Mouse (Mus musculus): ENCODE measurements around the gene Pigf.

The Pigf gene

GRCm38 (mm10) chr17:87036141-87037073, 11.2 kb upstream of the Pigf start:
- DNase-seq (ENCODE audit: low read depth) = peak; percentile 40

DNA sequence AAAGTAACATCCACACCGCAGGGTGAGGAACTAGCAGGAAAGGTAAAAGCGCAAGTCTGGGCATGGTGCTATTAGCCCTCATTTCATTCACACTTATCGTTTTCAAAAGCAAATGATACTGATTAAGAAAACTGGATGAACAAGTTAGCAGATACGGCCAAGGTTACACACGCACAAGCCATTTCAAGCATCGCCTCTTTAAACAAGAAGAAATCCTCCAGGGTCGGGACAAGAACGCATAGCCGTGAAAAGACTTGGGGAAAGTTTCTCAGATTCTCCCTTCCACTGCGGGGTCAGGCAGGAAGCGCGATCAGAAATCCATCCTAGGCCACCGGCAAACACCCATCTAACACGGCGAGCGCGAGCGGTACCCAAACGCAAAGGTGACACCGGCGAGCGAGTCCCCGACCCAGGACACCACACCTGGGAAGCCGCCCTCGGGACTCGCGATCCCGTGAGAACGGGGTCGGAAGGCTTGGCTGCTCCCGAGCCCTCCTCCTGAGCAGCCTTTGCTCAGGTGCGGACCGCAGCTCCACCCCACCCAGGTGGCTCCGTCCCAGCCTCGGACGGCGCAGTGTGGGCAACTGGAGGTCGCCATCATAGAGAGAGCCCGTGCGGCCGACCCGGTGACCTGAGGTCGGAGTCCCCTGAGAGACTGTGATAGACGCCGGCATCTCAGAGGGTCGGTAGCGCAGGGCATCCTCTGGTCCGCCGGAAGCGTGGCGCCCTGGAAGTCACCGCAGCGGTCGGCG, 539 bp downstream of the Pigf start:
- DNase-seq (ENCODE audit: low read depth) = no peak

DNA sequence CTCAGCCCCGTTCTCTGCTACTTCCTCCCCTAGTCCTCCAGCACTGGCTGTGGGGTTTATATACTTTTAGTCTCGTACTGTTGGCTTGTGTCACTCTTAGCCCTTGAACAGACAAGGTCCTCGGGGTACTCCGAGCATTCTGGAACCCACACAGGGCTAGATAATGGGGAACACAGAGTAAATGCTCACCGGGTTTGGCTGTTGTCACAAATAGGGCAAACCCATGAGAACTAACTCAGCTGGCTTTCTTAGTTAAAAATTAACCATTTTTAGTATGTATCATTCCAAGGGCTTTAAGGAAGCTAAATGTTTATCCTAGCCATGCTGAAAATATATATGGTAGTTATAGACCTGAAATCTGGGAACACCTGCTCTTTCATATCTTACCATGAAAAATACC, 5.5 kb downstream of the Pigf start:
- no peak for DNase-seq (ENCODE audit: low read depth)

GRCm38 (mm10) chr17:87011301-87012019, 13.7 kb downstream of the Pigf start:
- DNase-seq (ENCODE audit: low read depth) = no peak

GRCm38 (mm10) chr17:87008950-87009349, 16.3 kb downstream of the Pigf start:
- no peak for DNase-seq (ENCODE audit: low read depth)

- no peak for DNase-seq (ENCODE audit: low read depth)
These were observed 27.9 kb downstream of the Pigf start for GRCm38 (mm10) chr17:86997323-86997722.

DNA sequence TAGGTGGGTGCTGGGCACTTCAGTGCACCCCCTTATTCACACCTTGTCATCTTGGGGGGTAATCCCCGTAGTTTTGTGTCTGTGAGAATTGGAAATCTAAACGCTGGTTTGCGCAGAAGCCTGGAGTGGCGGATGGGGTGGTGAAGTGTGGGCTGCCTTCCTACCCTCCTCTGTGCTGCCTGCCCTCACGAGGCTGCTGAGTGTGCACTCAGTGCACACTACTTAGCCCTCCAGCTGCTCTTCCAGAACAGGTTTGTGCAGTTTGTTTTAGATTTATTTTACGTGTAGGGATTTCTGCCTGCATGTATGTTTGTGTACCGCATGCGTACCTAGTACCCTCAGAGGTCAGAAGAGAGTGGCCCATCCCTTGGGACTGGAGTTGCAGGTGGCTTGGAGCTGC, 33.9 kb downstream of the Pigf start:
- no peak for DNase-seq (ENCODE audit: low read depth)

DNA sequence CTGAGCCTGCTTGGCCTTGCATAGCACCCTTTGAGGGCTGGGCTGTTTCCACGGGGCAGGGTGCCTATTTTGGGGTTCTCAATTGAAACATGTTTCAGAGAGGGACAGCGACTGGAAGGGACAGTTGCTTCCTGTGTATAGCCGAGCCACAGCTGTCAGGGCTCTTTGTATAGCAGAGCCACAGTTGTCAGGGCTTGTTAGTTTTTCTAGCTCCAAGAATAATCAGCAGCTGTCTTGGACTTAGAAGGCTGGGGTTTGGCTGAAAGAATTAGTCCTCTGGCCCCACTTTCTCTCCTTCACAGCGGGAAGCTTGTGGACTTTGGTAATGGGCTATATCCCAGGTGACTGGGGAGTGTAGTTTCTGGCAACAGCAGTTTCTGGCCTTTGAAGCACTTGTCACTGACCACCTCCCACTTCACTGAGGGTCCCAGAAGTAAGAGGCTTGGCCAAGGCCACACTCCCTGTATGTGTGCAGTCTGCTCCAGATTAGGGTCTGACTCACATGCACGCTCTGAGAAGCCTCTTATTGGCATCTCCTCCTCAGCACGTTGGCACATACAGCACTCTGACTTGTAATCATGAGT, 36.5 kb downstream of the Pigf start:
- no peak for DNase-seq (ENCODE audit: low read depth)

DNA sequence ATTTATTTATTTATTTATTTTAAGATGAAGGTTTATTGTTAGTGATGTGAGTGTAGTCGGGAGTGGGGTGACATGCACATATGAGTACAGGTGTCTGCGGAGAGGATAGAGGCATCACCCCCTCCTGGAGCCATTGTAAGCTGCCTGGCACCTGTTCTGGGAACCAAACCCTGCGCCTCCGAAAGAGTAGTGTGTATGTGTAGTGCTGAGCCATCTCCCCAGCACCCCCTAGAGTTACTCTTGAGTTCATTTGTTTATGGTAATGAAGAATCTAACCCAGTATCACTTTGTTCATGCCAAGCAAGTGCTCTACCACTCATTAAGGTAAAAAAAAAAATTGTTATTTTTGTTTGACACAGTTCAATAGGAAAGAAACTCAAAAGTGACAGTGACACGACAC, 37.0 kb downstream of the Pigf start:
- no peak for DNase-seq (ENCODE audit: low read depth)

DNA sequence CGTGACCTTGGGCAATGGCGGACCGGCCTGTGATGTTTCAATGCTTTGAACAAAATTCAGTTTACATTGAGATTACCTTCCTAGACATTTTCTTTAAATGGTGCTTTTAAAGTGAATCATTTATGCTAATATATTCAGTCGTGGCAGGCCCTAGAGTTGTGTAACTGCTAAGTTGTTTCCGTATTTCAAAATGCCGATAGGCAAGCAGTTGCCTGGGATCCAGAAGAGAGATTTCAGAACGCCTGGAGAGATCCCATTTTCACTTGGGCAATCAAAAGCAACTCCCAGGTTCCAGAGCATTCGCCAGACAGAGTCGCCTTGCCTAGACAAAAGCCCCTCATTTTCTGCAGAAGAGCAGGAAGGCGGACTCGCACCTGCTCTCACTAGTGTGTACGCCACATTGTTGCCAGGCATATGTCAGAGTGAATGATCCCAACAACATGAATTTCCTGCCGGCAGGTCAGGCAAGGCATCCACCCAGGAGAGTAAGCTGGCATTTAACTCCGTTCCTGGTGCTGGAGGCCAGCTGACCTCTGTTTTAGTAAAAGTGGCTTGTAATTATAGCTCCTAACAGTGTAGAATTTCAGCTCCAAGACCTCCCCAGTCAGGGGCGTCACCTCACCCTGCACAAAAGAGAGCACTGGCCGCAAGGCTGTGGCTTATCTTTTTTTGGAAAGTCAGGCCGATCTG, 38.6 kb downstream of the Pigf start:
- DNase-seq (ENCODE audit: low read depth) = no peak

- no peak for DNase-seq (ENCODE audit: low read depth)
These were observed 42.7 kb downstream of the Pigf start for GRCm38 (mm10) chr17:86982497-86982896.

DNA sequence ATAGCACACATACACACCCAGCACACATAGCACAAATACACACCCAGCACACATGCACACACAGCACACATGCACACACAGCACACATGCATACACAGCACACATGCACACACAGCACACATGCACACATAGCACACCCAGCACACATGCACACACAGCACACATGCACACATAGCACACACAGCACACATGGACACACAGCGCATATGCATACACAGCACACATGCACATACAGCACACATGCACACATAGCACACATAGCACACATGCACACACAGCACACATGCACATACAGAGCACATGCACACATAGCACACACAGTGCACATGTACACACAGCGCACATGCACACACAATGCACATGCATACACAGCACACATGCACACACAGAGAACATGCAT, 43.5 kb downstream of the Pigf start:
- no peak for DNase-seq (ENCODE audit: low read depth)

GRCm38 (mm10) chr17:86981205-86981604, 44.0 kb downstream of the Pigf start:
- DNase-seq (ENCODE audit: low read depth) = no peak

- no peak for DNase-seq (ENCODE audit: low read depth)
These were observed 46.7 kb downstream of the Pigf start for GRCm38 (mm10) chr17:86978496-86978895.

- no peak for DNase-seq (ENCODE audit: low read depth)
These were observed 48.8 kb downstream of the Pigf start for GRCm38 (mm10) chr17:86976387-86976786.

GRCm38 (mm10) chr17:86973097-86973496, 52.1 kb downstream of the Pigf start:
- no peak for DNase-seq (ENCODE audit: low read depth)

- DNase-seq (ENCODE audit: low read depth) = no peak
These were observed 53.3 kb downstream of the Pigf start for GRCm38 (mm10) chr17:86971860-86972259.

DNA sequence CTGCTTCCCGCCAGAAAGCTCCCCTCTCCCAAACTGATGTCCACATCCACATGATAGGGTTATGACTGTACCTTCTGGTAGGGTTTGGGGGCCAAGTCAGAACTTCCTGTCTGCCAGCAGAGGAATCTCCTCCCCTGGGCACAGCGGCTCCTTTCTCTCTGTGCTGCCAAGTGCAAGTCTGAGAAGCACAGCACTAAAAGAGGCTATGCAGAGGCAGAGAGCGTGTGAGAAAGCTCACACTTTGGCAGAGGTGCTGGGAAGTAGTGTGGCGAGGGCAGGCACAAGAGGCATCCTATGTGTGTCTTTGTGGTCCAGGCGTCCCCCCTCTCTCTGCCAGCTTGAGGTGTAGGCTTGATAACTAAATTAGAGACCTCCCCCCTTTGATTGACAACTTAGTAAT, 54.2 kb downstream of the Pigf start:
- no peak for DNase-seq (ENCODE audit: low read depth)

DNA sequence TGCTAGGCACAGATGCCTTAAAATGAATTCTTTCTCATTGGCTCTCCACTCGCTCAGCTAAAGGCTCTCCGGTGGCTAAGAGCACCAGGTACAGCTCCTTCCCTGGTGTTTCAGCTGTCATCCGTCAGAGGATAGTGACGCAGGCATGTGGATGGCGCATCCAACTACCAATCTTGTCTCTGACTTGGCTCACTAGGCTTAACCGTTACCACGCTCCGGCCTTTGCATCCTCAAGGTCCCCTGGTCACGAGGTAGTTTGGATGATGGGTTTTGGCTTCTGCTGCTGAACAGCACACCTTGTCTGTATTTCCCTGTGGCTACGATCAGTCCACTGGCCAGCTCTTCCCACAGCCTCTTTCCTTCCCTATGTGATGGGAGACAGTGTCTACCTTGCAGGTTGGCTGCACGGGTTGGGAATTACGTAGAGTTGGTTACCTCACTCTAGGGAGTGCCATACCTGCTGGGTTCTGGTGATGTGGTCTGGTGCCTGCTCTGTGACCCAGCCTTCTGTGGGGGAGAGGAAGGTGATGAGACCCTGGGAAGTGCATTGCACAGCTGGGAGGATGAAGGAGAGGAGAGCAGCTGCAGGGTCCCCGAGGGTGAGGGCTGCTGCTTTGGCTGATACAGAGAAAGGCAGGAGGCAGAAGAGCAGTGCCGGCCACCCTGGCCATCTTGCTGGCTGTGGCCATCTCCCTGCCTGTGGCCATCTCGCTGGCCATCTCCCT, 55.0 kb downstream of the Pigf start:
- DNase-seq (ENCODE audit: low read depth) = no peak

DNA sequence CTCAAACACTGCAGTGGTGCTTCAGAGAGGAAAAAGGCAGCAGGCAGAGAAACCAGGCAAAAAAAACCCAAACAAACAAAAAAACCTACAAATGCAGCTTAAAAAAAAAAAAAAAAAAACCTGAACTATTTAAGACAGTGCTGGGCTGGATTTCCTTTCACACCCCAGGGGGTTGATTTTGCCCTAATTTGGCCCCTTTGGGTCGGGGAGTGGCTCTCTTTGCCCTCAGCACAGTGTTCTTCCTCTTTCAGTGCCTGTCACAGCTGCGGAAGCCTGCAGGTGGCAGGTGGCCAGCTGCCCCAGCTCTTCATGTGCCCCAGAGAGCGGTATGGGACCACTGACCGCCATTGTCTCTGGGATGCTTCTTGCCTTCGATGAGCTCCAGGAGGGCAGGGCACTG, 55.6 kb downstream of the Pigf start:
- DNase-seq (ENCODE audit: low read depth) = no peak

- no peak for DNase-seq (ENCODE audit: low read depth)
These were observed 56.6 kb downstream of the Pigf start for GRCm38 (mm10) chr17:86968581-86968980.
